Mouse (Mus musculus): ENCODE measurements around the gene Slc6a9.

GRCm38 (mm10) chr4:117906196-117906595 is 71.9 kb downstream of the Slc6a9 start:
- TF ChIP-seq CTCF (IDR thresholded peaks at IDR 0.05; ENCODE audit: low read depth, low read length) (no peak), POLR2A (IDR thresholded peaks at IDR 0.05; ENCODE audit: extremely low read depth, insufficient read depth, low read length) (no peak)
